Mouse (Mus musculus): Measurements from ENCODE around the gene Wbp11. TPM values are rescaled to one million over a fixed set of nuclear protein-coding genes. Genes with fewer than 3 reads are reported as not detected.
A peak's percentile ranks its signal among the peaks of the same experiment; 100 is the strongest.

The Wbp11 gene
- polyA plus RNA-seq, 1 experiment = 31.2 TPM

- DNase-seq (ENCODE audit: low spot score) = no peak
Measured at GRCm38 (mm10) chr6:136837323-136837722, 9.3 kb upstream of the Wbp11 start.

GRCm38 (mm10) chr6:136835352-136835751 is 7.3 kb upstream of the Wbp11 start, which contains the start of gene Smco3:
TSS of gene Smco3 (minus strand) at chr6:136835452.
- no peak for DNase-seq (ENCODE audit: low spot score)

DNA sequence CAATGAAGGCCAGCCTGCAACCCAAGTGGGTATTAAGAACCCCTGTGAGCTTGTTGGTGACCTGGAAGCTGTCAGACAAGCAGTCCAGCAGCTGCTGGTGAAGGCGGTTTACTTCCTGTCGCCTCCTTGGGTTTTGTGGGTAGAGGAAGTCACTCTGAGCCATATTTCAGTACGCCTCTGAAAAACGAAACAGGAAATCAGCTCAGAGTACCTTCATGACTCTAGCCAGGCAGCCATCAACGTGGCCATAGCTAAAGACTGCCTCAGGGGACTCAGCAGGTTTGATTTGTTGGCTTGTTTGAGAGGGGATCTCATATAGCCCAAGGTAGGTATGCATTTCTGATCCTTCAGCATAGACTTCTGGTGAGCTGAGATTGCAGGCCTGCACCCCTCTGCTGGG is 3.7 kb upstream of the Wbp11 start:
- no peak for DNase-seq (ENCODE audit: low spot score)

DNA sequence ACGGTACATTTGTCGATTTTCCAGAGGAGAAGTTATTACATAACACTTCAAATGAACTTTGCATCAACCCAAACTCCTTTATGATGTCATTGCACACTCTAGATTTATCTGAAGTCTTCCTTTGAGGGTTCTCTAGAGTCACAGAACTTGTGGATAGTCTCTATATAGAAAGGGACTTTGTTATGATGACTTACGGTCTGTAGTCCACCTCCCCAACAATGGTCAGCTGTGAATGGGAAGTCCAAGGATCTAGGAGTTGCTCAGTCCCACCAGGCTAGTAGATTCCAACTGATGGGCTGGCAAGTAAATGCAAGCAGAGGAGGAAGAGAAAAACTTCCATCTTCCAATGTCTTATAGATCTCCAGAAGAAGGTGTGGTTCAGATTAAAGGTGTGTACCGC is 648 bp upstream of the Wbp11 start:
- no peak for DNase-seq (ENCODE audit: low spot score)

DNA sequence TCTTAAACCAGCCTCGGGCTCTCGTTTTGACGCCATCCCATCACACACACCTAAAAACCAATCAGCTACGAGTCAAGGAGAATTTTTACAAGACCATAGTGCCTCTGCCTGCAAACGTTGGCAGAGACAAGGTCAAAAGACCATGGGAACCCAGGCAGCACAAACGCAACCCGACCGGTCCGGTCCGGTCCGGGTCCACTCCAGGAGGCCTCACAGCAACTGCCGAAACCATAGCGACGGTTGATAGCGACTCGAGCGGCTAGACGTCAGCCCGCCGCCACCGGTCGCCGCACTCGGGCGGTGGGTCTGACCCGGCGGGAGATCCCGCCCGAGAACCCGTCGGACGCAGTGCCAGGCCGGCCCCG is 535 bp downstream of the Wbp11 start, which contains the start of gene BC049715:
BC049715 (plus strand) TSS at position 111 of the 365 bp plus-strand sequence.
- no peak for DNase-seq (ENCODE audit: low spot score)

DNA sequence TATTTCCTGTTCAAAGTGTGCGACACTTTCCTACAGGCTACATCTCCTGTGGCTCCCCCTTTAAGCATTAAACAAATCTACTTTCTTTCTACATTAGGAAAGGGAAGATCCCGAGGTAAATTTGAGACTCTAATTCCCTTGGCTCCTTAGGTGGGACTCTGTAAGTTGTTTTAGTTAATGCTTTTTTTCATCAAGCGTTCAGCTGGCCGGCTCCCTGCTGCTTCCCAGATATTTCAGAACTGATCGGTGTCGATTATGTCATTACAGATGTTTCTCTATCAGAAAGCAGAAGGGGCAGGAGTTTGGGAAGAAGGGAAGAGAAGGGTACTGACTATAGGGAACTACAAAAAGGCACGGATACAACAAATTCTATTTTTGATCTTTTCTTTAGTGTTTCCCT is 917 bp downstream of the Wbp11 start:
- no peak for DNase-seq (ENCODE audit: low spot score)

DNA sequence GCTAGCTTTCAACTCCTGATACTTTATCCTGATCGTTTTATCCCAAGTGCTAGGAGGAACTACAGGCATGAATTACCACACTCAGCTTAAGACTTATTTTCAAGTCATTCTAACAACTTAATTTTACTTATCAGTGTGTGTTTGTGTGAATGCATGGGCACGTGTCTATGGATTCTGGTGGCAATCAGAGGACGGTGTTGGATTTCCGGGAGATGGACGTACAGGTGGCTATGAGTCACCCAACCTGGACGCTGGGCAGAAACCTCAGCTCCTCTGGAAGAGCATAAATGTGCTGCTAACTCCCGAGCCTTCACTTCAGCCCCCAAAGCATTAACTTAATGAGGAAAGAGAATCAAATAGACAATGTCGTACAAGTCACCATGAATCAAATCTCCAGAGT is 3.0 kb downstream of the Wbp11 start:
- no peak for DNase-seq (ENCODE audit: low spot score)

- no peak for DNase-seq (ENCODE audit: low spot score)
Measured at GRCm38 (mm10) chr6:136821086-136821485, 6.9 kb downstream of the Wbp11 start.

- DNase-seq (ENCODE audit: low spot score) = no peak
Measured at GRCm38 (mm10) chr6:136820381-136820780, 7.7 kb downstream of the Wbp11 start.

DNA sequence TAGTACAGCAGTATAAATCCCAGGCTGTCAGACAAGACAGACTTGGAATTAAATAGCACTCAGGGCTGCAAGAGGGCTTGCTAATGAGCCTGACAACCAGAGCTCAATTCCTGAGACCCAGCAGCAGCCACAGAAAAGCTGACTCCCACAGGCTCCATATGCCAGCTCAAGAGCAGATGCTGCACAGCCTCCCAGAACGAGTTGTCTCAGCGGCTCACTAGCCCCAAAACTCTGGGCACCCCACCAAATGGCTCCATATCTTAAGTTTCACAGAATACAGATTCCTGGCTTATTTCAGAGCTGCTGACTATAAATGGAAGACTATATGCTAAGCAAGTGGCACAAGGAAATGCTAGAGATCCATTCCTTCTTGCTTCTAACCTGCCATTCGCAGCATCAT is 10.5 kb downstream of the Wbp11 start:
- DNase-seq (ENCODE audit: low spot score) = no peak

DNA sequence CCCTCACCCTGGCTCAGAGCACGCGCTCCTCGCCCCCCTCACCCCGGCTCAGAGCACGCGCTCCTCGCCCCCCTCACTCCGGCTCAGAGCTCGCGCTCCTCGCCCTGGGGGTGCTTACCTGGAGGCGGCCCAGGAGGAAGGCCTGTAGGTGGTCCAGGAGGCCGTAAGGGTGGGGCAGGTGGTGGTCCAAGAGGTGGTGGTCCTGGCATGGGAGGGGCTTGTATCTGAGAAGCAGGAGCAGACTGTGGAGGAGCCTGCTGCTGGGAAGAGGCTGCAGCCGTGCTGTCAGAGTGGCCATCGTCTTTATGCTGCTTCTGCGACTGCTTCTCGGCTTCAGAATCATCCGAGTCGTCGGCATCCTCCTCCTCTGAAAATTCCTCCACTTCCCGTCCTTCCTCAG is 11.2 kb downstream of the Wbp11 start:
- no peak for DNase-seq (ENCODE audit: low spot score)

GRCm38 (mm10) chr6:136815381-136815780 is 12.7 kb downstream of the Wbp11 start:
- DNase-seq (ENCODE audit: low spot score) = no peak

DNA sequence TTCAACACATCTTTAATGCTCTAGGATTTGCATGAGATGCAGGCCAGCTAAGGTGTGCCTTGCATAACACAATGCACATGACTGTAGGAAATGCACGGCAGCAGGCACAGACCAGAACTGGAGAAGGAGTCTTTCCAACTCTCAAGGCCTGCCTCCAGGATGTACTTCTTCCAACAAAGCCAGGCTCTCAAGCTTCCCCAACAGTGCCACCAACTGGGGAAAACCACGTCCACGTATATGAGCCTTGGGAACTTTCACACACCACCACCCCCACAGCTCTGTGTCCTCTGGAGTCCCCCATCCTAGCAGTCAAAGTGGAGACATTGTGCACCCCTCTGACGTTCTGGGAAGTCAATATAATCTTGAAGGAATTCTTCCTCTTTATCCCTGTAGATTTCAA is 14.9 kb downstream of the Wbp11 start:
- no peak for DNase-seq (ENCODE audit: low spot score)

- no peak for DNase-seq (ENCODE audit: low spot score)
Measured at GRCm38 (mm10) chr6:136811196-136811595, 16.8 kb downstream of the Wbp11 start.

GRCm38 (mm10) chr6:136809673-136810072 is 18.4 kb downstream of the Wbp11 start:
- DNase-seq (ENCODE audit: low spot score) = no peak

DNA sequence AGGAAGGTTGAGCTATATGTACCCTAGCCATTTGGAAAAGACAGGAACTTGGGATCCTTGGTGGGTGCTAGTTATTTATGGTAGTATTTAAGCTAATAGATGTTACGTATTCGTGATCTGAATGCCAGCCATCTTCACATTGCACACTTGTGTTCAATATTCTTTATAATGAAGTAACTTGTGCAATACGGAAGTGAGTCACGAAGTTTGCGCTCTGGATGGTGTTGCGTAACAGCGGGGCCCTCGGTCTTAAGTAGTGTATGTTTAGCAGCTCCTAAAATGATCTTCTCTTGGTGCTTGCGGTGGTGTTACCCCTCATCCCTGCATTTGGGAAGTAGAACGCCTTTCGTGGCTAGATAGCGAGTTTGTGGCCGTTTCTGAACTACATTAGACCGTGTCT is 19.0 kb downstream of the Wbp11 start:
- no peak for DNase-seq (ENCODE audit: low spot score)

GRCm38 (mm10) chr6:136808631-136809046 is 19.4 kb downstream of the Wbp11 start:
- DNase-seq (ENCODE audit: low spot score) = no peak

- DNase-seq (ENCODE audit: low spot score) = peak; percentile 98
Measured at GRCm38 (mm10) chr6:136808014-136808417, 20.0 kb downstream of the Wbp11 start, which contains the start of gene H2afj. TSS of gene H2afj (plus strand) at chr6:136808244.

- no peak for DNase-seq (ENCODE audit: low spot score)
Measured at GRCm38 (mm10) chr6:136807395-136808013, 20.5 kb downstream of the Wbp11 start.

DNA sequence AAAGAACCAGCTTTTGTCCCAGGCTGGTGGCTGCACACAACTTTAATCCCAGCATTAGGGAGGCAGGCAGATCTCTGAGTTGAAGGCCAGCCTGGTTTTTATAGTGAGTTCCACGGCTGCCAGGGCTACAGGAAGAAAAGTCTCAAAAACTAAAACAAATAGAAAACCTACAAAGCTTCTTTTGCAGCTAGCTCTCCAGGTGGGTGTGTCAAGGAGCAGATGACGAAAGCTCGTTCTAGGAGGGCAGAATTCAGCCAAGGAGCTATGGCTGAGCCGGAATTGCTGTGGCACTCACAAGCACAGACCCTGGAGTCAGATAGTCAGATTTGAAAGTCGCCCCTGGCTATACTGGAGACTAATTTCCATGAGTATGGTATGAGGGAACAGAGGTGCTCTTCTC is 21.2 kb downstream of the Wbp11 start:
- DNase-seq (ENCODE audit: low spot score) = no peak

DNA sequence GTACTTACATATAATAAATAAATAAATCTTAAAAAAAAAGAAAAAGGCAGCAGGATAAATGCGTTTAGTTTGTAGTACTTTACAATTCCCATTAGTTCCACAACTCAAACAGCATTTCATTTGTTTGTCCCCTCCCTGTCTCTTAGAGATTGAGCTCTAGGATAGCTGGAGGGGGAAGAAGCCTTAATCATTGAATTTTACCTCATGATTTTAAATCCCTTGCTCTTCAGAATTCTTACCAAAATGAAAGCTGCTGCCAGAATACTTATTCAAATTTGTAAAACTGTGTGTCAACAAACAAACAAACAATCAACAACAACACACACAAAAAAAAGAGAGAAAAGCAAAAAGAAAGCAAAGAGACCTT is 22.6 kb downstream of the Wbp11 start:
- no peak for DNase-seq (ENCODE audit: low spot score)

DNA sequence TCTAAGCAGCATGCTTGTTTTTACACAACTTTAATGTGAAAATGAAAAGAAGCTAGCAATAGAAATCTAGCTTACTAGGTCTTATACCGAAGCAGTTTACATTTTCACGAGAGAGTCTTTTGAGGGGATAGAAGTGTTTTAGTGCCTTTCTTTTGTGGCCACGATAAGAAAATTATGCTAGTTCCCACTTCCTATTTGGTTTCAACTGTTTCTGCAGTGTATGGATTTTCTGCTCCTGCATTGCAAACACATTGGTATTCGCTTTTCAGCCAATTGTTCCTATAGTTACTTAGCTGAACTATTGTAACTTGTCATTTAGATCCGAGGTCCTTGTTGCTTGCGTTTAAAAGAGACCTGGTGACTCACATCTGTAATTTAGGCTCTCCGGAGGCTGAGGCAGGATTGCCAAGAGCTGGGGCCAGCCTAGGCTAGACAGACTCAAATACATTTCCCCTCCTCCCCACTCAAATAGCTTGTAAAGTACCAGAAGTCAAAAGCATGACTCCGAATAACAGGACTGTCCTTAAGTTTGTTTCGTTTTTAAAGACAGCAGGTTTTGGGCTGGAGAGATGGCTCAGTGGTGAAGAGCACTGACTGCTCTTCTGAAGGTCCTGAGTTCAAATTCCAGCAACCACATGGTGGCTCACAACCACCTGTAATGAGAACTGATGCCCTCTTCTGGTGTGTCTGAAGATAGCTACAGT is 23.2 kb downstream of the Wbp11 start:
- DNase-seq (ENCODE audit: low spot score) = no peak

DNA sequence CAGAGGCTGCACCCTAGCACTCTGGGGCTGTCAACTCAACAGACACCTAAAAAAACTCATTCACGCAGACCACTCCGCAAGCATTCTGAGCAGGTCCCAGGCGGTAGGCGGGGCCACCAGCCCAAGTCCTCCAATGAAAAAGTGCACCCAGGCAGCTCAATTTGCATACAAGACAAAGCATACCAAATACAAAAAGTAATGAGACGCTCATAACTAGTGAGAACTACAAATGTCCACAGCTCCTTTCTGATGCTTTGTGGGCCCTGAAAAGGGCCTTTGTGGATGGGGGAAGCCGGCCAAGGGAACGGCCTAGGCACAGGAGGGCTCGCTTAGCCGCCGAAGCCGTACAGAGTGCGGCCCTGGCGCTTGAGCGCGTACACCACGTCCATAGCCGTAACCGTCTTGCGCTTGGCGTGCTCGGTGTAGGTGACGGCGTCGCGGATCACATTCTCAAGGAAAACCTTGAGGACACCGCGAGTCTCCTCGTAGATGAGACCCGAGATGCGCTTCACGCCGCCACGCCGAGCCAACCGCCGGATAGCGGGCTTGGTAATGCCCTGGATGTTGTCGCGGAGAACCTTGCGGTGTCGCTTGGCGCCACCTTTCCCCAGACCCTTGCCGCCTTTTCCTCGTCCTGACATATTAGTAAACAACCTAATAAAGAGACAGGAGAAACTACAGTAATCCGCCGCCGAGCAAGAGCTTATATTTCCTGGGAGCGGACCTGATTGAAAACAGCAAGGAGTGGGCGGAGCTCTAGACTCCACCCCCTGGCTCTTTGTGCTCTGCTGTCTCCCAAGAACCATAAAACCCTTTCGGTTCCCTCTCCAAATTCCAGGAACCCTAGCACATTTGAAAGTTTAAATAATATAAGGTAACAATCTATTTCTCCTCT is 24.0 kb downstream of the Wbp11 start, which contains the start of gene Hist4h4:
Hist4h4 (minus strand) TSS at position 677 of the 895 bp plus-strand sequence.
- peak; percentile 93 for DNase-seq (ENCODE audit: low spot score)

Measured in urinary bladder, adult 2 months (tissue).